Mouse (Mus musculus) urinary bladder, postnatal 14 days (tissue): ENCODE results near the gene Olfr282.
A peak's percentile ranks its signal among the peaks of the same experiment; 100 is the strongest.
"Not testable (repeated sequence)": the region's sequence is repeated elsewhere in the genome, so short reads cannot be mapped to it uniquely, and the experiment has no call there.

Experiments used
- DNase-seq: peaks from one replicate; pipeline ENCODE4 v3.0.0; 2021; ENCODE audit warnings: low spot score

Olfr282 gene

GRCm38 (mm10) chr15:98430925-98431324, at the start of gene Olfr282:
Olfr282 (plus strand) TSS chr15:98431225.
- not testable (repeated sequence) for DNase-seq

- no peak for DNase-seq
These were observed 43.4 kb upstream of the Olfr282 start for GRCm38 (mm10) chr15:98387621-98388020.

- peak; percentile 85 for DNase-seq
These were observed 41.2 kb upstream of the Olfr282 start for GRCm38 (mm10) chr15:98389796-98390195.

GRCm38 (mm10) chr15:98391081-98391902, 39.7 kb upstream of the Olfr282 start:
- peak; percentile 37 for DNase-seq

GRCm38 (mm10) chr15:98391903-98392187, 39.2 kb upstream of the Olfr282 start:
- peak; percentile 11 for DNase-seq

- no peak for DNase-seq
These were observed 33.9 kb upstream of the Olfr282 start for GRCm38 (mm10) chr15:98397136-98397535.

GRCm38 (mm10) chr15:98402356-98402755, 28.7 kb upstream of the Olfr282 start:
- DNase-seq: no peak

- DNase-seq: peak; percentile 31
These were observed 22.5 kb upstream of the Olfr282 start for GRCm38 (mm10) chr15:98408406-98409060.

GRCm38 (mm10) chr15:98409635-98410034, 21.4 kb upstream of the Olfr282 start:
- DNase-seq: no peak

GRCm38 (mm10) chr15:98410249-98410648, 20.8 kb upstream of the Olfr282 start:
- no peak for DNase-seq

GRCm38 (mm10) chr15:98415996-98416395, 15.0 kb upstream of the Olfr282 start:
- no peak for DNase-seq

- DNase-seq: not testable (repeated sequence)
These were observed 14.2 kb upstream of the Olfr282 start for GRCm38 (mm10) chr15:98416802-98417201.

- DNase-seq: not testable (repeated sequence)
These were observed 13.7 kb upstream of the Olfr282 start for GRCm38 (mm10) chr15:98417285-98417684.

GRCm38 (mm10) chr15:98418096-98418495, 12.9 kb upstream of the Olfr282 start:
- no peak for DNase-seq

- DNase-seq: no peak
These were observed 10.1 kb upstream of the Olfr282 start for GRCm38 (mm10) chr15:98420897-98421296.

GRCm38 (mm10) chr15:98424326-98424725, 6.7 kb upstream of the Olfr282 start:
- no peak for DNase-seq

- no peak for DNase-seq
These were observed 6.3 kb upstream of the Olfr282 start for GRCm38 (mm10) chr15:98424753-98425152.

GRCm38 (mm10) chr15:98425188-98425587, 5.8 kb upstream of the Olfr282 start:
- no peak for DNase-seq

GRCm38 (mm10) chr15:98444561-98444960, 13.5 kb downstream of the Olfr282 start:
- no peak for DNase-seq

GRCm38 (mm10) chr15:98448521-98448920, 17.5 kb downstream of the Olfr282 start:
- DNase-seq: no peak

- no peak for DNase-seq
These were observed 21.3 kb downstream of the Olfr282 start, which contains the start of gene Olfr281 for GRCm38 (mm10) chr15:98452288-98452687. Olfr281 (plus strand) TSS chr15:98452588.

- DNase-seq: no peak
These were observed 38.6 kb downstream of the Olfr282 start, which contains the start of gene OR5BS1P for GRCm38 (mm10) chr15:98469596-98469995. OR5BS1P (plus strand) TSS chr15:98469896.

GRCm38 (mm10) chr15:98471539-98471938, 40.5 kb downstream of the Olfr282 start:
- DNase-seq: no peak
